Mouse (Mus musculus): ENCODE measurements around the gene Akna.

DNA sequence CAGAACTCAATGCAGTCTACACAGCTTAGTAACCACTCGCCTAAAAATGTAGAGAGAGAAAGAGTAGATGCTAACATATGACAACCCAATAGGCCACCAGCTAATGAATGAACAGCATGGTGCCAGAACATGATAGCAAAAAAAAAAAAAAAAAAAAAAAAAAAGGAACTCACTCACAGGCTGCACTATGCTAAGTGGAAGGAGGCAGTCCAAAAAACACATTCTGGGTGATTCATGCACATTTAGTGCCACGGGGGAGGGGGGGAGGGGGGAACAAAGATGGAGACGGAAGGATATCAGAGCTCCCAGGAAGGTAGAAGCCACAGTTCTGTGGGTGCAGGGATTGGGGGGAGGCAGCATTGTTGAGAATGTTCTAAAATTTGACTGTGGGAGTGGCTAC, 49.4 kb upstream of the Akna start:
- TF ChIP-seq CTCF (conservative IDR thresholded peaks at IDR 0.05; ENCODE audit: insufficient read depth, insufficient read length, low read depth, low read length) = no peak
- no peak for TF ChIP-seq POLR2A (IDR thresholded peaks at IDR 0.05; ENCODE audit: low read depth, low read length)

All from kidney, adult 2 months (tissue).